Mouse (Mus musculus) liver, embryonic 14.5 days (tissue): ENCODE measurements around the gene Taf7l. TPM values are rescaled to one million over a fixed set of nuclear protein-coding genes. Genes with fewer than 3 reads are reported as not detected.

Source experiments
- ATAC-seq: fragments of 200-750 bp; cut with Nextera tagmentation; 2 replicates; pipeline ENCODE4 v1.8.0; 2017; ENCODE audit warnings: moderate number of reproducible peaks, mild to moderate bottlenecking, moderate library complexity; ENCODE audit not compliant: insufficient read depth
- DNase-seq, 3 experiments: peaks; one replicate each; pipeline ENCODE4 v3.0.0-alpha.2; 2012 to 2013; ENCODE audit warnings: low read depth in 3 of 3, low spot score in 3 of 3
- H3K27ac ChIP-seq: fragments of 300-500 bp; sonication (generic); 2 replicates; pipeline ENCODE4 v1.5.1; 2014; ENCODE audit warnings: moderate library complexity, mild to moderate bottlenecking, control low read depth, inconsistent platforms
- H3K27me3 ChIP-seq: fragments of 300-500 bp; sonication (generic); 2 replicates; pipeline ENCODE4 v1.6.1; 2014; ENCODE audit warnings: mild to moderate bottlenecking, low read length, moderate library complexity; ENCODE audit not compliant: control insufficient read depth, insufficient read depth
- H3K36me3 ChIP-seq: fragments of 300-500 bp; sonication (generic); replicated peaks from 2 replicates; pipeline ENCODE4 v1.6.1; 2014; ENCODE audit warnings: low read depth; ENCODE audit not compliant: control insufficient read depth, insufficient read depth
- H3K4me1 ChIP-seq, 2 experiments: fragments of 200-500 bp in 1 of 2; fragments of 300-500 bp in 1 of 2; sonication (generic) in 1 of 2; replicated peaks; 2 replicates each; pipeline ENCODE4 v1.6.1; 2012 to 2014; ENCODE audit warnings: antibody characterized with exemption in 1 of 2, inconsistent platforms in 1 of 2, low read length in 1 of 2; ENCODE audit not compliant: control insufficient read depth in 2 of 2, insufficient read depth in 2 of 2
- H3K4me2 ChIP-seq: fragments of 300-500 bp; sonication (generic); 2 replicates; pipeline ENCODE4 v1.6.1; 2014; ENCODE audit warnings: low read depth, mild to moderate bottlenecking, control low read depth, moderate library complexity
- H3K4me3 ChIP-seq, 2 experiments: fragments of 200-500 bp in 1 of 2; fragments of 300-500 bp in 1 of 2; sonication (generic) in 1 of 2; 2 replicates each; pipeline ENCODE4 v1.5.1; 2012 to 2014; ENCODE audit warnings: low read depth in 2 of 2, low read length in 2 of 2, mild to moderate bottlenecking in 2 of 2, control low read depth in 1 of 2, inconsistent platforms in 1 of 2, moderate library complexity in 1 of 2; ENCODE audit not compliant: insufficient read depth in 1 of 2
- H3K9ac ChIP-seq: fragments of 300-500 bp; sonication (generic); replicated peaks from 2 replicates; pipeline ENCODE4 v1.6.1; 2014; ENCODE audit warnings: mild to moderate bottlenecking, control low read depth, moderate library complexity
- H3K9me3 ChIP-seq: fragments of 300-500 bp; sonication (generic); 2 replicates; pipeline ENCODE4 v1.6.1; 2016; ENCODE audit warnings: low read length, mixed read lengths; ENCODE audit not compliant: control insufficient read depth
- CTCF ChIP-seq: IDR thresholded peaks from 2 replicates; pipeline ENCODE4 v1.5.1; 2016; ENCODE audit warnings: antibody characterized with exemption, low read depth, control low read depth
- EP300 ChIP-seq: IDR thresholded peaks from 2 replicates; pipeline ENCODE4 v1.6.1; 2016; ENCODE audit warnings: antibody characterized with exemption, low read depth
- WGBS: fragments of 180-500 bp; shearing (Covaris S2); extraction: QIAGEN DNeasy Blood & Tissue Kit; methylation state at CpG from one replicate; pipeline ENCODE4 v1.1.7; 2014; ENCODE audit not compliant: insufficient replicate concordance; 5-methylcytosine and 5-hydroxymethylcytosine counted together
- polyA plus RNA-seq, 2 experiments: library from polyadenylated mRNA; depleted of rRNA in 1 of 2; stranded (reverse) in 1 of 2; unstranded in 1 of 2; fragments of >200 nt; fragmentation: Nextera tagmentation in 1 of 2; extraction: Ambion mirVana in 1 of 2; gene quantifications; 2 replicates each; pipeline versions ENCODE4 v1.2.1 to v1.2.3; 2012 to 2014

Gene Taf7l
- polyA plus RNA-seq (2012; rRNA removed): not detected in 2 replicates
- polyA plus RNA-seq (2014; fragmentation: Nextera tagmentation; extraction: Ambion mirVana): not detected in 2 replicates

DNA sequence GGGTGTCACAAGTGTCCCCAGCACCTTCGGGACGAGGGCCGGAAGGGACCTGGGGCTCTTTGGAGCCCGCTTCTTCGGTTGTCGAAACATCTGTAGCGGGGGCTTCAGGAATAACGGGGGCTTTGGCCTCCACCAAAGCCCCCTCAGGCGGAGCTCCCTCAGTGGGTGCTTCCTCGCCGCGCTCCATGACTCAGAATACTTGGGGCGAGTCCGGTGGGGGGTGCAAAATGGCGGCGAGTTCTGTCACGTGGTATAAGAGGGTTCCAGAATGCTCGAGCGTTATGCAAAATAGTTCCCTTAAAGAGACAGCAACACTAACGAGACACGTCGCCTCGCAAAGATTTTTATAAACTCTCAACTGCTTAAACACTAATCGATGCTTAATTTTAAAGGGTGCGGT is at the start of gene Taf7l:
TSS of gene Taf7l (minus strand) at position 201 of the 400 bp plus-strand sequence.
- 80% methylated on average over 25 of the region's 25 CpGs for WGBS
- ATAC-seq (no peak), DNase-seq (no peak)
- Histone ChIP-seq H3K4me1 (no peaks in the 10 kb centered on the region), H3K27ac (no peak within 1 kb of the TSS), H3K27me3 (no peaks in the 10 kb centered on the region), H3K4me3 (no peak within 1 kb of the TSS), H3K36me3 (no peaks in the 10 kb centered on the region), H3K9ac (no peak within 1 kb of the TSS), H3K9me3 (no peaks in the 10 kb centered on the region; the same call in 1 of the 2 replicates), H3K4me2 (no peak within 1 kb of the TSS)
- TF ChIP-seq EP300: no peak

DNA sequence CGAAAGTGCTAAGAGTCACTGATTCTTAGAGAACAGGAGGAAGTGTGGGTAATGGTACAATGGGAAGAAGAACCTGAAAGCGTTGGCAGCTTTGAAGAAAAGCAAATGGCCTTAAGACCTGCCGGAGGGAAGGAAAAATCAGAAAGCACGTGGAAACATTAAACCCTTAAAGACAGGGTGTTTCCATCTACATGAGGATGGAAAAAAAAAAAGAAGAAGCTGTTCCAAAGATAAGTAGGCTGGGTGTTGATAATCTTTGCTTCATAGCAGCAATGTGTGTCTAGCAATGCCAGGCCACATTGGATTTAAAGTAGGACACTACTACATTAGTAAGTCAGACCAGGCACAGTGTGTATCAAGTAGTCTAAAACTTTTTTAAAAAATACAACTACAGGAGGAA is 49.0 kb upstream of the Taf7l start:
- ATAC-seq: no peak
- WGBS: 43% methylated on average over 4 of the region's 4 CpGs
- no peak overlapping the region for H3K27ac ChIP-seq
- no peak overlapping the region for H3K4me2 ChIP-seq
- H3K9ac ChIP-seq: no peak overlapping the region
- H3K4me3 ChIP-seq: no peak overlapping the region
- H3K27me3 ChIP-seq: no peaks in the 10 kb centered on the region
- no peaks in the 10 kb centered on the region for H3K36me3 ChIP-seq
- H3K4me1 ChIP-seq: peaks cover 0 to 10% of the 10 kb centered on the region in 2 experiments; a peak in 1 of 4 replicates
- no peak for DNase-seq
- H3K9me3 ChIP-seq: no peaks in the 10 kb centered on the region
- no peak for TF ChIP-seq CTCF
- TF ChIP-seq EP300: no peak

DNA sequence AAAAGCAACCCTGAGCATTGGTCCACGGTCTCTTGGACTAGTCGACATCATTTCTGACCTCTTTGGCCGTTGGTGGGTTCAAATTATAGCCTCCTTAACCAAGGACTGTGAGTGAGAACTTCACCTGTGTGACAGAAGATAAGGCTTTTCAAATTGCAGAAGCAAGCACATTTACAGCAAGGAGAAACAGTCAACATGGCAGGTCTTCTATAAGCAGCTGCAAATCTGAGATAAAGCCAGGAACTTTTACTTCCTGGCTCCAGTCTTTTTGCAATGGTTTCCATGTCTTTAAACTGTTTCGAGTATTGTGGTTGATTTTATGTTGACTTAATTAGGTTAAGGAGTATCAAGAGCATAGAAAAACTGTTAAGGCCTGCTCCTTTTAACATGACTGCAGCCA is 47.5 kb upstream of the Taf7l start:
- Histone ChIP-seq H3K36me3 (no peaks in the 10 kb centered on the region), H3K4me1 (peaks cover 0 to 10% of the 10 kb centered on the region in 2 experiments; a peak in 1 of 4 replicates), H3K4me3 (no peak overlapping the region), H3K4me2 (no peak overlapping the region), H3K9ac (no peak overlapping the region), H3K27ac (no peak overlapping the region), H3K27me3 (no peaks in the 10 kb centered on the region), H3K9me3 (no peaks in the 10 kb centered on the region)
- TF ChIP-seq CTCF: no peak
- TF ChIP-seq EP300: peak; percentile 18; the same call in 1 of the 2 replicates
- no peak for DNase-seq
- WGBS: 29% methylated on average over 4 of the region's 4 CpGs
- ATAC-seq: no peak

DNA sequence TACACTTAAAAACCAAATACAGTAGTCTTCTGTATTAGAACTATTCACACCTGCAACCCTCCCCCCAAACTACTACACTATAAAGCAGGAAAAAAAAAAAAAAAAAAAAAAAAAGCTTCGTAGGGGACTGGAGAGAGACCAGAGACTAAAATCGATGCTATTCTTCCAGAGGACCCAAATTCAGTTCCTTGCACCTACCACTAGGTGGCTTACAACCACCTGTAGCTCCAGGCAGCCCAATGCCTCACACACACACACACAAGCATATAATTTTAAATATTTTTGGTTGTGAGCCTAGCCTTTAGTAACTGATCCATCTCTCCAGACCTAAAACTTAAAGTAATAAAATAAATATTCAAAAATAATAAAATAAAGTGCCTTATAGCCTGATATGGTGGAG is 33.2 kb upstream of the Taf7l start:
- DNase-seq (no peak), ATAC-seq (no peak)
- Histone ChIP-seq H3K27ac (no peak overlapping the region), H3K9me3 (no peaks in the 10 kb centered on the region), H3K4me1 (no peaks in the 10 kb centered on the region), H3K4me3 (no peak overlapping the region), H3K9ac (no peak overlapping the region), H3K4me2 (no peak overlapping the region), H3K36me3 (no peaks in the 10 kb centered on the region), H3K27me3 (no peaks in the 10 kb centered on the region)
- TF ChIP-seq CTCF (peak; percentile 61), EP300 (no peak)
- 10% methylated on average over 2 of the region's 2 CpGs for WGBS

DNA sequence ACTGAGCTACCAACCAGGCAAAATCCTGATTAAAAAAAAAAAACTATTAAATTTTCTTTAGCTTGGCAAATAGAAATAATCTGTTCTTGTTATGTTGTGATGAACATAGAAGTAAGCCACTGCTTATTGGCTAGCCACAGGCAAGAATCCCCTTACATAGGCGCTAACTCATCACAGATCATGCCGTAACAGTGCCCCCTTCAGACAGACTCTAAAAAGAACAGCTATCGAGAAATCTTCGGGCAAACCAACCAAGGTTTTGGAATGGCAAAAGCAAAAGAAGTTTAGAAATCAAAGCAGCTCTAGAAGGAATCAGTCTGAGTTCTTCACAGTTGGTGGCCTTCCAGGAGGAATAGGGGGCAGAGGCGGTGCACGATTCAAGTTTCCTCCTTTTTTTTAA is 31.7 kb upstream of the Taf7l start:
- H3K4me3 ChIP-seq: no peak overlapping the region
- no peak for DNase-seq
- H3K27ac ChIP-seq: no peak overlapping the region
- H3K27me3 ChIP-seq: no peaks in the 10 kb centered on the region
- H3K9ac ChIP-seq: no peak overlapping the region
- H3K36me3 ChIP-seq: no peaks in the 10 kb centered on the region
- TF ChIP-seq CTCF (no peak), EP300 (no peak)
- H3K4me1 ChIP-seq: no peaks in the 10 kb centered on the region
- H3K9me3 ChIP-seq: no peaks in the 10 kb centered on the region
- 56% methylated on average over 6 of the region's 6 CpGs for WGBS
- ATAC-seq: no peak
- H3K4me2 ChIP-seq: no peak overlapping the region
